Comparison of ENCODE assay signal across 12 mouse cellular contexts in genomic region chr15:83410270-83410669, GRCm38 (mm10). TPM values are rescaled to one million over a fixed set of nuclear protein-coding genes. Genes with fewer than 3 reads are reported as not detected.
DNase-seq lines count a peak whose midpoint lies in the region; ATAC-seq and TF ChIP-seq lines count a peak whose summit lies in the region.
"Had no signal": no experiment of that assay in that cellular context is flagged by ENCODE, and none has a peak within 500 bp of the region (broad histone marks: within the 10 kb centered on the region; RNA-seq: fewer than 3 reads in every experiment).

No protein-coding gene starts in this region.

- WGBS in heart, embryonic 10.5 days, result 40% methylated on average over 6 of the region's 6 CpGs
- WGBS in heart, postnatal 0 days, result 11% methylated on average over 6 of the region's 6 CpGs
- 88% methylated on average over 6 of the region's 6 CpGs for WGBS in midbrain, embryonic 10.5 days

- ATAC-seq in heart, postnatal 0 days (ENCODE audit: insufficient read depth, low read depth), result peak; percentile 58
- ATAC-seq: forebrain, embryonic 14.5 days had no signal

- no peaks in the 10 kb centered on the region for H3K27me3 ChIP-seq in heart, embryonic 10.5 days (ENCODE audit: insufficient read depth, poor library complexity, severe bottlenecking)
- H3K27me3 ChIP-seq in heart, postnatal 0 days (ENCODE audit: control insufficient read depth, insufficient read depth, low read length), result no peaks in the 10 kb centered on the region
- H3K27me3 ChIP-seq in midbrain, embryonic 10.5 days (ENCODE audit: low read depth, poor library complexity, severe bottlenecking), result no peaks in the 10 kb centered on the region

- no peak overlapping the region for H3K9ac ChIP-seq in heart, postnatal 0 days (replicated peaks; ENCODE audit: low read depth, low read length)

- no peak overlapping the region for H3K4me3 ChIP-seq in heart, embryonic 10.5 days
- no peak overlapping the region for H3K4me3 ChIP-seq in heart, postnatal 0 days (ENCODE audit: low read depth, low read length)
- no peak overlapping the region for H3K4me3 ChIP-seq in midbrain, embryonic 10.5 days
- H3K4me3 ChIP-seq: left cerebral cortex, adult 2 months had no signal

- DNase-seq in heart, embryonic 10.5 days (ENCODE audit: low spot score), result no peak
- no peak for DNase-seq in heart, postnatal 10 days
- peak; percentile 64 for DNase-seq in 3134 (ENCODE audit: extremely low read depth, insufficient read length, low spot score)
- DNase-seq in adrenal gland, postnatal 10 days, result peak; percentile 61
- DNase-seq in heart, postnatal 0 days (ENCODE audit: low spot score), result peak; percentile 50
- no peak for DNase-seq in midbrain, embryonic 10.5 days (ENCODE audit: low spot score)
- DNase-seq in kidney, adult 9 months, result no peak
- no peak for DNase-seq in urinary bladder, postnatal 10 days (ENCODE audit: low spot score)
- DNase-seq: kidney, postnatal 14 days; right cerebral cortex, adult 18-20 months had no signal

- H3K4me1 ChIP-seq in heart, embryonic 10.5 days, result peaks cover 63% of the 10 kb centered on the region
- peaks cover 30% of the 10 kb centered on the region for H3K4me1 ChIP-seq in heart, postnatal 0 days (ENCODE audit: control insufficient read depth, insufficient read depth)
- H3K4me1 ChIP-seq in midbrain, embryonic 10.5 days, result 0 out of 2 replicates have a peak, but pooled peaks cover 5% of the 10 kb centered on the region

- peaks cover 9% of the 10 kb centered on the region; the same call in 1 of the 2 replicates for H3K36me3 ChIP-seq in heart, embryonic 10.5 days
- H3K36me3 ChIP-seq in heart, postnatal 0 days (replicated peaks; ENCODE audit: control insufficient read depth, insufficient read depth, low read length), result no peaks in the 10 kb centered on the region
- no peaks in the 10 kb centered on the region for H3K36me3 ChIP-seq in midbrain, embryonic 10.5 days

- no peak for TF ChIP-seq CTCF in heart, postnatal 0 days (IDR thresholded peaks at IDR 0.05; ENCODE audit: low read depth)

- no peaks in the 10 kb centered on the region for H3K9me3 ChIP-seq in heart, embryonic 10.5 days
- no peaks in the 10 kb centered on the region for H3K9me3 ChIP-seq in heart, postnatal 0 days (replicated peaks; ENCODE audit: control insufficient read depth, low read length)
- H3K9me3 ChIP-seq in midbrain, embryonic 10.5 days (replicated peaks), result no peaks in the 10 kb centered on the region

- intact Hi-C loops in heart, postnatal 10 days (cut with DNase I), result no loop called here

- peak overlapping the region; percentile 67 for H3K27ac ChIP-seq in heart, embryonic 10.5 days
- H3K27ac ChIP-seq in heart, postnatal 0 days (ENCODE audit: low read depth), result peak overlapping the region; percentile 74
- H3K27ac ChIP-seq in midbrain, embryonic 10.5 days (replicated peaks), result no peak overlapping the region
- H3K27ac ChIP-seq: left cerebral cortex, adult 2 months had no signal

- no peak for TF ChIP-seq EP300 in heart, postnatal 0 days (IDR thresholded peaks at IDR 0.05; ENCODE audit: low read depth)

- H3K4me2 ChIP-seq in heart, postnatal 0 days (ENCODE audit: low read depth, low read length), result no peak overlapping the region; the same call in 1 of the 2 replicates

RNA-seq across cellular contexts. Expression of gene Pacsin2, which starts 54.1 kb away (rescaled TPM):
- 81.9 and 82.4 TPM in 2 replicates for polyA plus RNA-seq in heart, embryonic 10.5 days (2016; fragmentation: Nextera tagmentation; extraction: Ambion mirVana)
- 100 to 1,000 TPM; 162 to 168 TPM for total RNA-seq in heart, postnatal 10 days (2021)
- 10 to 100 TPM; 69.9 to 76.3 TPM for total RNA-seq in adrenal gland, postnatal 10 days (2021)
- 65.0 and 78.0 TPM in 2 replicates for total RNA-seq in heart, postnatal 0 days (2014; rRNA removed; ENCODE audit: low replicate concordance)
- 53.0 and 63.3 TPM in 2 replicates for polyA plus RNA-seq in heart, postnatal 0 days (2015; fragmentation: Nextera tagmentation; extraction: Ambion mirVana)
- polyA plus RNA-seq in midbrain, embryonic 10.5 days (2016; fragmentation: Nextera tagmentation; extraction: Ambion mirVana), result 55.6 TPM in 2 replicates

Comparison
In these comparisons a context has a peak if more than half of its experiments do, and no peak if none do; other contexts are left out.
1. DNase-seq: peak in 3134 (single experiment), adrenal gland, postnatal 10 days (single experiment) and heart, postnatal 0 days (single experiment); none in heart, embryonic 10.5 days (single experiment), heart, postnatal 10 days (0 of 2), midbrain, embryonic 10.5 days (single experiment), kidney, adult 9 months (single experiment) and urinary bladder, postnatal 10 days (single experiment).